Mouse (Mus musculus): ENCODE results near the gene Gadl1. TPM values are rescaled to one million over a fixed set of nuclear protein-coding genes. Genes with fewer than 3 reads are reported as not detected.
A peak's percentile ranks its signal among the peaks of the same experiment; 100 is the strongest.

The Gadl1 gene
- polyA plus RNA-seq, 1 experiment from 2014 or later = 0.22 TPM

- Histone ChIP-seq H3K4me2 (no peak overlapping the region), H3K27ac (replicated peaks) (no peak overlapping the region)
- 80% methylated on average over 3 of the region's 3 CpGs for WGBS
Observed at GRCm38 (mm10) chr9:115939420-115939819, 30.2 kb downstream of the Gadl1 start.

GRCm38 (mm10) chr9:115941171-115941570 lies 31.9 kb downstream of the Gadl1 start:
- no peaks in the 10 kb centered on the region for H3K27me3 ChIP-seq
- H3K9ac ChIP-seq = no peak overlapping the region
- 66% methylated on average over 8 of the region's 8 CpGs for WGBS
- no peaks in the 10 kb centered on the region for H3K36me3 ChIP-seq
- peaks cover 12% of the 10 kb centered on the region for H3K4me1 ChIP-seq (replicated peaks)
- H3K9me3 ChIP-seq = no peaks in the 10 kb centered on the region
- H3K4me3 ChIP-seq = no peak overlapping the region
- H3K27ac ChIP-seq (replicated peaks) = no peak overlapping the region
- no peak for ATAC-seq (ENCODE audit: low FRiP score, low read depth)
- H3K4me2 ChIP-seq = no peak overlapping the region

More at GRCm38 (mm10) chr9:115939420-115939819, 30.2 kb downstream of the Gadl1 start:
- Histone ChIP-seq H3K36me3 (no peaks in the 10 kb centered on the region), H3K4me3 (no peak overlapping the region), H3K9ac (no peak overlapping the region), H3K27me3 (no peaks in the 10 kb centered on the region), H3K9me3 (no peaks in the 10 kb centered on the region), H3K4me1 (replicated peaks) (peaks cover 12% of the 10 kb centered on the region)
- ATAC-seq (ENCODE audit: low FRiP score, low read depth) = no peak

GRCm38 (mm10) chr9:115942486-115942885 lies 33.2 kb downstream of the Gadl1 start:
- ATAC-seq (ENCODE audit: low FRiP score, low read depth) = no peak
- Histone ChIP-seq H3K9me3 (no peaks in the 10 kb centered on the region), H3K4me3 (no peak overlapping the region), H3K36me3 (no peaks in the 10 kb centered on the region), H3K4me1 (replicated peaks) (peaks cover 12% of the 10 kb centered on the region), H3K27ac (replicated peaks) (0 out of 2 replicates have a peak overlapping the region, but pooled peaks have one; percentile 18), H3K4me2 (no peak overlapping the region), H3K27me3 (no peaks in the 10 kb centered on the region), H3K9ac (no peak overlapping the region)
- 33% methylated on average over 4 of the region's 4 CpGs for WGBS

GRCm38 (mm10) chr9:115942989-115943388 lies 33.7 kb downstream of the Gadl1 start:
- Histone ChIP-seq H3K27me3 (no peaks in the 10 kb centered on the region), H3K27ac (replicated peaks) (0 out of 2 replicates have a peak overlapping the region, but pooled peaks have one; percentile 18), H3K4me2 (no peak overlapping the region), H3K4me3 (no peak overlapping the region), H3K36me3 (no peaks in the 10 kb centered on the region), H3K9me3 (no peaks in the 10 kb centered on the region), H3K4me1 (replicated peaks) (peaks cover 12% of the 10 kb centered on the region), H3K9ac (no peak overlapping the region)
- ATAC-seq (ENCODE audit: low FRiP score, low read depth) = 0 out of 2 replicates have a peak, but pooled peaks have one; percentile 40
- WGBS = 18% methylated on average over 7 of the region's 7 CpGs

GRCm38 (mm10) chr9:115943577-115944320 lies 34.5 kb downstream of the Gadl1 start:
- no peak overlapping the region for H3K27ac ChIP-seq (replicated peaks)
- WGBS = 49% methylated on average over 10 of the region's 10 CpGs
- ATAC-seq (ENCODE audit: low FRiP score, low read depth) = peak; percentile 74

GRCm38 (mm10) chr9:115965056-115965455 lies 55.8 kb downstream of the Gadl1 start:
- 91% methylated on average over 7 of the region's 7 CpGs for WGBS

More at GRCm38 (mm10) chr9:115943577-115944320, 34.5 kb downstream of the Gadl1 start:
- Histone ChIP-seq H3K4me2 (no peak overlapping the region), H3K27me3 (no peaks in the 10 kb centered on the region), H3K9me3 (no peaks in the 10 kb centered on the region), H3K4me3 (no peak overlapping the region), H3K36me3 (no peaks in the 10 kb centered on the region), H3K4me1 (replicated peaks) (peaks cover 12% of the 10 kb centered on the region), H3K9ac (no peak overlapping the region)

GRCm38 (mm10) chr9:115966116-115966515 lies 56.9 kb downstream of the Gadl1 start:
- H3K4me1 ChIP-seq (replicated peaks) = no peaks in the 10 kb centered on the region
- H3K27me3 ChIP-seq = no peaks in the 10 kb centered on the region
- H3K4me2 ChIP-seq = no peak overlapping the region
- H3K27ac ChIP-seq (replicated peaks) = no peak overlapping the region
- no peak overlapping the region for H3K4me3 ChIP-seq
- 91% methylated on average over 4 of the region's 4 CpGs for WGBS
- no peak overlapping the region for H3K9ac ChIP-seq
- no peaks in the 10 kb centered on the region for H3K36me3 ChIP-seq
- no peak for ATAC-seq (ENCODE audit: low FRiP score, low read depth)
- H3K9me3 ChIP-seq = no peaks in the 10 kb centered on the region

More at GRCm38 (mm10) chr9:115965056-115965455, 55.8 kb downstream of the Gadl1 start:
- Histone ChIP-seq H3K4me3 (no peak overlapping the region), H3K36me3 (no peaks in the 10 kb centered on the region), H3K27me3 (no peaks in the 10 kb centered on the region), H3K9me3 (no peaks in the 10 kb centered on the region), H3K4me1 (replicated peaks) (no peaks in the 10 kb centered on the region), H3K9ac (no peak overlapping the region), H3K27ac (replicated peaks) (no peak overlapping the region), H3K4me2 (no peak overlapping the region)
- no peak for ATAC-seq (ENCODE audit: low FRiP score, low read depth)

- no peak for ATAC-seq (ENCODE audit: low FRiP score, low read depth)
- WGBS = 92% methylated on average over 5 of the region's 5 CpGs
- H3K27ac ChIP-seq (replicated peaks) = no peak overlapping the region
- no peaks in the 10 kb centered on the region for H3K36me3 ChIP-seq
- no peak overlapping the region for H3K4me3 ChIP-seq
- no peaks in the 10 kb centered on the region for H3K9me3 ChIP-seq
- H3K4me2 ChIP-seq = no peak overlapping the region
- H3K4me1 ChIP-seq (replicated peaks) = no peaks in the 10 kb centered on the region
- no peak overlapping the region for H3K9ac ChIP-seq
- H3K27me3 ChIP-seq = no peaks in the 10 kb centered on the region
Observed at GRCm38 (mm10) chr9:115966746-115967145, 57.5 kb downstream of the Gadl1 start.

- Histone ChIP-seq H3K4me2 (no peak overlapping the region), H3K4me3 (no peak overlapping the region), H3K36me3 (no peaks in the 10 kb centered on the region), H3K9me3 (no peaks in the 10 kb centered on the region), H3K27ac (replicated peaks) (no peak overlapping the region), H3K27me3 (no peaks in the 10 kb centered on the region), H3K4me1 (replicated peaks) (no peaks in the 10 kb centered on the region), H3K9ac (no peak overlapping the region)
- ATAC-seq (ENCODE audit: low FRiP score, low read depth) = no peak
- 94% methylated on average over 5 of the region's 5 CpGs for WGBS
Observed at GRCm38 (mm10) chr9:115967638-115968037, 58.4 kb downstream of the Gadl1 start.

- no peak for ATAC-seq (ENCODE audit: low FRiP score, low read depth)
Observed at GRCm38 (mm10) chr9:115976901-115977300, 67.6 kb downstream of the Gadl1 start.

GRCm38 (mm10) chr9:115977598-115978240 lies 68.5 kb downstream of the Gadl1 start:
- Histone ChIP-seq H3K4me1 (replicated peaks) (no peaks in the 10 kb centered on the region), H3K4me2 (no peak overlapping the region), H3K9me3 (no peaks in the 10 kb centered on the region), H3K36me3 (no peaks in the 10 kb centered on the region), H3K27me3 (no peaks in the 10 kb centered on the region), H3K27ac (replicated peaks) (no peak overlapping the region), H3K4me3 (no peak overlapping the region), H3K9ac (no peak overlapping the region)
- ATAC-seq (ENCODE audit: low FRiP score, low read depth) = no peak
- 74% methylated on average over 15 of the region's 15 CpGs for WGBS

More at GRCm38 (mm10) chr9:115976901-115977300, 67.6 kb downstream of the Gadl1 start:
- H3K27ac ChIP-seq (replicated peaks) = no peak overlapping the region
- H3K9me3 ChIP-seq = no peaks in the 10 kb centered on the region
- H3K36me3 ChIP-seq = no peaks in the 10 kb centered on the region
- 64% methylated on average over 6 of the region's 6 CpGs for WGBS
- no peaks in the 10 kb centered on the region for H3K4me1 ChIP-seq (replicated peaks)
- no peak overlapping the region for H3K4me2 ChIP-seq
- H3K9ac ChIP-seq = no peak overlapping the region
- no peak overlapping the region for H3K4me3 ChIP-seq
- no peaks in the 10 kb centered on the region for H3K27me3 ChIP-seq

GRCm38 (mm10) chr9:115978478-115978877 lies 69.2 kb downstream of the Gadl1 start:
- H3K4me2 ChIP-seq = no peak overlapping the region
- H3K9ac ChIP-seq = no peak overlapping the region
- no peaks in the 10 kb centered on the region for H3K4me1 ChIP-seq (replicated peaks)
- 72% methylated on average over 2 of the region's 2 CpGs for WGBS
- no peak overlapping the region for H3K4me3 ChIP-seq
- H3K27me3 ChIP-seq = no peaks in the 10 kb centered on the region
- no peak for ATAC-seq (ENCODE audit: low FRiP score, low read depth)
- no peaks in the 10 kb centered on the region for H3K9me3 ChIP-seq
- no peak overlapping the region for H3K27ac ChIP-seq (replicated peaks)
- no peaks in the 10 kb centered on the region for H3K36me3 ChIP-seq
